Mouse (Mus musculus): ENCODE measurements at regions not wholly inside any gene's neighbourhood (a gene's known extent, or its start where the extent isn't known, plus 50 kb on each side); places are given as distances from the start of the nearest gene placed in this dataset.

DNA sequence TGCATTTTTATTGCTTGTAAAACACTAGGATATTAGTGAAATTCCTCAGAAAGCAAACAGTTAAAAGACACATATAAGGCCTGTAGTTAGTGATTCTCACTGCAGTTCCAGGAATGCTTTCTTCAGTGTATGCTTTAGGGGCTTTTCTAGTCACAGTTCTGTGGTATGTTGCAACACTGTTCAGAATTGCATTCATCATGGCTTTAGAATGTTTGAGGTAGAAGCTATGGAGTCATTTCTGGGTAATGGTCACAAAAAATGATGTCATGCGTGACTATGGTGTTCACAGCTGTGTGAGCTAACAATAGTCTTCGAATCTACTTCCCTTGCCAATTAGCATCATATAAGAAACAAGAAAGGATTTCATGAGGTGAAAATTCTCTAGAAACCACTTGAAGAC is 69.0 kb upstream of the Nrxn1 start:
- H3K27ac ChIP-seq, result 0 out of 2 replicates have a peak overlapping the region, but pooled peaks have one; percentile 48
- 55% methylated on average over 2 of the region's 2 CpGs for WGBS
- H3K4me3 ChIP-seq, result no peak overlapping the region
- no peaks in the 10 kb centered on the region for H3K4me1 ChIP-seq (replicated peaks)
- H3K4me2 ChIP-seq, result no peak overlapping the region
- no peak overlapping the region for H3K9ac ChIP-seq
- no peaks in the 10 kb centered on the region for H3K36me3 ChIP-seq
- no peak for ATAC-seq (ENCODE audit: low FRiP score)
- no peaks in the 10 kb centered on the region for H3K27me3 ChIP-seq
- H3K9me3 ChIP-seq, result no peaks in the 10 kb centered on the region
